Mouse (Mus musculus) monocyte, adult 5-6 weeks (primary cell): ENCODE measurements around the gene Gm10392. TPM values are rescaled to one million over a fixed set of nuclear protein-coding genes. Genes with fewer than 3 reads are reported as not detected.
"Not testable (repeated sequence)": the region's sequence is repeated elsewhere in the genome, so short reads cannot be mapped to it uniquely, and the experiment has no call there.

ENCODE experiments used
- ATAC-seq: fragments of 153-309, 156-312 bp; replicated peaks from 2 replicates; pipeline ENCODE4 v1.8.0; 2017; ENCODE audit warnings: mild to moderate bottlenecking; ENCODE audit not compliant: low TSS enrichment, insufficient number of reproducible peaks, severe bottlenecking, poor library complexity, low FRiP score
- total RNA-seq: library from RNA; stranded (forward); fragments of 200-1000, 200-491, 200-594 nt; gene quantifications from 3 replicates; pipeline ENCODE4 v1.2.3, GENCODE M21; 2017

The Gm10392 gene
- not detected in 3 replicates for total RNA-seq

GRCm38 (mm10) chr11:77519043-77519442, at the start of gene Gm10392:
TSS of gene Gm10392 (minus strand) at chr11:77519198.
- peak; percentile 51; the same call in 1 of the 2 replicates for ATAC-seq

GRCm38 (mm10) chr11:77545261-77545660, 26.3 kb upstream of the Gm10392 start:
- no peak for ATAC-seq

- ATAC-seq = no peak
Observed at GRCm38 (mm10) chr11:77532202-77532846, 13.3 kb upstream of the Gm10392 start.

- no peak for ATAC-seq
Observed at GRCm38 (mm10) chr11:77530862-77531261, 11.9 kb upstream of the Gm10392 start.

- no peak for ATAC-seq
Observed at GRCm38 (mm10) chr11:77529644-77530043, 10.6 kb upstream of the Gm10392 start.

- ATAC-seq = not testable (repeated sequence)
Observed at GRCm38 (mm10) chr11:77528420-77528819, 9.4 kb upstream of the Gm10392 start.

- ATAC-seq = no peak
Observed at GRCm38 (mm10) chr11:77525804-77526486, 6.9 kb upstream of the Gm10392 start.

GRCm38 (mm10) chr11:77520601-77521529, 1.9 kb upstream of the Gm10392 start:
- peak; percentile 63 for ATAC-seq

GRCm38 (mm10) chr11:77518051-77518798, 773 bp downstream of the Gm10392 start:
- no peak for ATAC-seq

- no peak for ATAC-seq
Observed at GRCm38 (mm10) chr11:77516553-77517425, 2.2 kb downstream of the Gm10392 start.

GRCm38 (mm10) chr11:77515637-77516552, 3.1 kb downstream of the Gm10392 start, which contains the start of gene Trp53i13:
TSS of gene Trp53i13 (minus strand) at chr11:77515980.
- ATAC-seq = no peak

GRCm38 (mm10) chr11:77514832-77515636, 4.0 kb downstream of the Gm10392 start, which contains the start of gene Abhd15:
TSS of gene Abhd15 (plus strand) at chr11:77515121.
- peak; percentile 25 for ATAC-seq

- no peak for ATAC-seq
Observed at GRCm38 (mm10) chr11:77514281-77514831, 4.6 kb downstream of the Gm10392 start.

GRCm38 (mm10) chr11:77513811-77514170, 5.2 kb downstream of the Gm10392 start:
- no peak for ATAC-seq

GRCm38 (mm10) chr11:77512891-77513810, 5.8 kb downstream of the Gm10392 start:
- peak; percentile 32 for ATAC-seq
